Mouse (Mus musculus): ENCODE data around the gene Smok3a. TPM values are rescaled to one million over a fixed set of nuclear protein-coding genes. Genes with fewer than 3 reads are reported as not detected.
"Not testable (repeated sequence)": the region's sequence is repeated elsewhere in the genome, so short reads cannot be mapped to it uniquely, and the experiment has no call there.

The Smok3a gene
- polyA plus RNA-seq, 1 experiment from 2014 or later = not detected

- H3K4me2 ChIP-seq (ENCODE audit: low read length) = no peak within 1 kb of the TSS
- DNase-seq (ENCODE audit: low spot score) (no peak), ATAC-seq (replicated peaks; ENCODE audit: low FRiP score, low read depth) (no peak)
- H3K27me3 ChIP-seq (ENCODE audit: insufficient read depth, low read length) = no peaks in the 10 kb centered on the region
- no peak within 1 kb of the TSS for H3K4me3 ChIP-seq (replicated peaks; ENCODE audit: low read depth, low read length)
- H3K4me1 ChIP-seq (replicated peaks; ENCODE audit: insufficient read depth, low read length) = no peaks in the 10 kb centered on the region
- no peaks in the 10 kb centered on the region for H3K36me3 ChIP-seq (ENCODE audit: insufficient read depth, low read length)
- no peak for TF ChIP-seq CTCF (IDR thresholded peaks at IDR 0.05; ENCODE audit: low read depth)
- H3K9ac ChIP-seq (ENCODE audit: low read depth, low read length) = no peak within 1 kb of the TSS
- WGBS = 53% methylated on average over 4 of the region's 4 CpGs
- no peaks in the 10 kb centered on the region for H3K9me3 ChIP-seq (replicated peaks; ENCODE audit: low read length)
- no peak within 1 kb of the TSS for H3K27ac ChIP-seq
These were observed 39.8 kb upstream of the Smok3a start, which contains the start of gene Azgp1 for GRCm38 (mm10) chr5:137981300-137981699. TSS of gene Azgp1 (plus strand) at chr5:137981520.

GRCm38 (mm10) chr5:137986351-137986750 is 34.7 kb upstream of the Smok3a start:
- DNase-seq (ENCODE audit: low spot score) (no peak), ATAC-seq (replicated peaks; ENCODE audit: low FRiP score, low read depth) (no peak)
- Histone ChIP-seq H3K9ac (ENCODE audit: low read depth, low read length) (no peak overlapping the region), H3K36me3 (ENCODE audit: insufficient read depth, low read length) (no peaks in the 10 kb centered on the region), H3K27ac (no peak overlapping the region), H3K4me3 (replicated peaks; ENCODE audit: low read depth, low read length) (no peak overlapping the region), H3K9me3 (replicated peaks; ENCODE audit: low read length) (no peaks in the 10 kb centered on the region), H3K27me3 (ENCODE audit: insufficient read depth, low read length) (no peaks in the 10 kb centered on the region), H3K4me2 (ENCODE audit: low read length) (no peak overlapping the region), H3K4me1 (replicated peaks; ENCODE audit: insufficient read depth, low read length) (no peaks in the 10 kb centered on the region)
- TF ChIP-seq CTCF (IDR thresholded peaks at IDR 0.05; ENCODE audit: low read depth) = no peak
- WGBS = 84% methylated on average over 1 of the region's 1 CpGs

GRCm38 (mm10) chr5:138009437-138009836 is 11.6 kb upstream of the Smok3a start:
- Histone ChIP-seq H3K9me3 (replicated peaks; ENCODE audit: low read length) (no peaks in the 10 kb centered on the region), H3K36me3 (ENCODE audit: insufficient read depth, low read length) (no peaks in the 10 kb centered on the region), H3K4me1 (replicated peaks; ENCODE audit: insufficient read depth, low read length) (no peaks in the 10 kb centered on the region), H3K4me3 (replicated peaks; ENCODE audit: low read depth, low read length) (no peak overlapping the region), H3K27ac (no peak overlapping the region), H3K9ac (ENCODE audit: low read depth, low read length) (no peak overlapping the region), H3K27me3 (ENCODE audit: insufficient read depth, low read length) (no peaks in the 10 kb centered on the region), H3K4me2 (ENCODE audit: low read length) (no peak overlapping the region)
- TF ChIP-seq CTCF (IDR thresholded peaks at IDR 0.05; ENCODE audit: low read depth) = no peak
- DNase-seq (ENCODE audit: low spot score) (no peak), ATAC-seq (replicated peaks; ENCODE audit: low FRiP score, low read depth) (no peak)
- WGBS = 88% methylated on average over 5 of the region's 5 CpGs

GRCm38 (mm10) chr5:138012382-138012781 is 8.7 kb upstream of the Smok3a start:
- H3K27ac ChIP-seq = no peak overlapping the region
- TF ChIP-seq CTCF (IDR thresholded peaks at IDR 0.05; ENCODE audit: low read depth) = no peak
- DNase-seq (ENCODE audit: low spot score) = no peak

GRCm38 (mm10) chr5:138016530-138016929 is 4.5 kb upstream of the Smok3a start:
- no peak overlapping the region for H3K4me2 ChIP-seq (ENCODE audit: low read length)
- DNase-seq (ENCODE audit: low spot score) (no peak), ATAC-seq (replicated peaks; ENCODE audit: low FRiP score, low read depth) (no peak)
- H3K9ac ChIP-seq (ENCODE audit: low read depth, low read length) = no peak overlapping the region
- H3K27ac ChIP-seq = no peak overlapping the region
- H3K27me3 ChIP-seq (ENCODE audit: insufficient read depth, low read length) = no peaks in the 10 kb centered on the region
- no peaks in the 10 kb centered on the region for H3K9me3 ChIP-seq (replicated peaks; ENCODE audit: low read length)
- no peaks in the 10 kb centered on the region for H3K36me3 ChIP-seq (ENCODE audit: insufficient read depth, low read length)
- H3K4me3 ChIP-seq (replicated peaks; ENCODE audit: low read depth, low read length) = no peak overlapping the region
- 92% methylated on average over 2 of the region's 2 CpGs for WGBS
- TF ChIP-seq CTCF (IDR thresholded peaks at IDR 0.05; ENCODE audit: low read depth) = no peak
- no peaks in the 10 kb centered on the region for H3K4me1 ChIP-seq (replicated peaks; ENCODE audit: insufficient read depth, low read length)

More at GRCm38 (mm10) chr5:138012382-138012781, 8.7 kb upstream of the Smok3a start:
- no peaks in the 10 kb centered on the region for H3K36me3 ChIP-seq (ENCODE audit: insufficient read depth, low read length)
- H3K9ac ChIP-seq (ENCODE audit: low read depth, low read length) = no peak overlapping the region
- no peak overlapping the region for H3K4me3 ChIP-seq (replicated peaks; ENCODE audit: low read depth, low read length)
- no peak overlapping the region for H3K4me2 ChIP-seq (ENCODE audit: low read length)
- no peaks in the 10 kb centered on the region for H3K27me3 ChIP-seq (ENCODE audit: insufficient read depth, low read length)
- H3K9me3 ChIP-seq (replicated peaks; ENCODE audit: low read length) = no peaks in the 10 kb centered on the region
- no peaks in the 10 kb centered on the region for H3K4me1 ChIP-seq (replicated peaks; ENCODE audit: insufficient read depth, low read length)
- ATAC-seq (replicated peaks; ENCODE audit: low FRiP score, low read depth) = no peak
- 82% methylated on average over 5 of the region's 5 CpGs for whole genome bisulfite sequencing

GRCm38 (mm10) chr5:138016997-138017396 is 4.1 kb upstream of the Smok3a start:
- DNase-seq (ENCODE audit: low spot score) (no peak), ATAC-seq (replicated peaks; ENCODE audit: low FRiP score, low read depth) (no peak)
- TF ChIP-seq CTCF (IDR thresholded peaks at IDR 0.05; ENCODE audit: low read depth) = no peak
- Histone ChIP-seq H3K9ac (ENCODE audit: low read depth, low read length) (no peak overlapping the region), H3K4me1 (replicated peaks; ENCODE audit: insufficient read depth, low read length) (no peaks in the 10 kb centered on the region), H3K4me2 (ENCODE audit: low read length) (no peak overlapping the region), H3K9me3 (replicated peaks; ENCODE audit: low read length) (no peaks in the 10 kb centered on the region), H3K36me3 (ENCODE audit: insufficient read depth, low read length) (no peaks in the 10 kb centered on the region), H3K4me3 (replicated peaks; ENCODE audit: low read depth, low read length) (no peak overlapping the region), H3K27me3 (ENCODE audit: insufficient read depth, low read length) (no peaks in the 10 kb centered on the region), H3K27ac (no peak overlapping the region)

- H3K9me3 ChIP-seq (replicated peaks; ENCODE audit: low read length); H3K4me1 ChIP-seq (replicated peaks; ENCODE audit: insufficient read depth, low read length); ATAC-seq (replicated peaks; ENCODE audit: low FRiP score, low read depth); H3K4me3 ChIP-seq (replicated peaks; ENCODE audit: low read depth, low read length); H3K36me3 ChIP-seq (ENCODE audit: insufficient read depth, low read length); H3K27ac ChIP-seq; H3K9ac ChIP-seq (ENCODE audit: low read depth, low read length); H3K4me2 ChIP-seq (ENCODE audit: low read length); DNase-seq (ENCODE audit: low spot score); H3K27me3 ChIP-seq (ENCODE audit: insufficient read depth, low read length): not testable (repeated sequence)
- WGBS = 87% methylated on average over 3 of the region's 4 CpGs
These were observed 1.5 kb upstream of the Smok3a start for GRCm38 (mm10) chr5:138019577-138019976.

- WGBS = no CpG with 5 or more reads among the region's 5 CpGs
- not testable (repeated sequence) for H3K4me2 ChIP-seq (ENCODE audit: low read length); H3K27me3 ChIP-seq (ENCODE audit: insufficient read depth, low read length); H3K36me3 ChIP-seq (ENCODE audit: insufficient read depth, low read length); H3K9me3 ChIP-seq (replicated peaks; ENCODE audit: low read length); H3K4me3 ChIP-seq (replicated peaks; ENCODE audit: low read depth, low read length); H3K4me1 ChIP-seq (replicated peaks; ENCODE audit: insufficient read depth, low read length); DNase-seq (ENCODE audit: low spot score); ATAC-seq (replicated peaks; ENCODE audit: low FRiP score, low read depth); H3K9ac ChIP-seq (ENCODE audit: low read depth, low read length); H3K27ac ChIP-seq
These were observed 31.8 kb downstream of the Smok3a start, which contains the start of gene Smok3c for GRCm38 (mm10) chr5:138052894-138053293. TSS of gene Smok3c (plus strand) at chr5:138053194.
